Mouse (Mus musculus): ENCODE measurements at regions not wholly inside any gene's neighbourhood (a gene's known extent, or its start where the extent isn't known, plus 50 kb on each side); places are given as distances from the start of the nearest gene placed in this dataset.

DNA sequence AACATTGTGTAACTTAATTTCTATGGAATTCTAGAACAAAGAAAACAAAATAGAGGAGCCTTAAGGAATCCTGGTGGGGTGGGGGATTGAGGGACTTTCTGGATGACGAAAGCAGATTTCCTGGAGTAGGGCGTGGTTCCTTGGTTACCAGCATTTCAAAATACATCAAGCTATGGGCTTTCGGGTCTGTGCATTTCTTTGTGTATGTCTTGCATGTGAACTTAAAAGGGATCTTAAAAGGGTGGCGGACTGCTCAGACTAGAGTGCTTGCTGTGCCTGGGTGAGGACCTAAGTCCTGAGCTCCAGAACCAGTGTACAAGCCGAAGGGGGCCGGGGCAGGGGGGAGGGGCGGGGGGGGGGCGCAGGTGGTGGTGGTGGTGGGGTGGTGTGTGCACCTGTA lies 91.5 kb upstream of the Slc45a1 start:
- TF ChIP-seq CTCF (IDR thresholded peaks at IDR 0.05; ENCODE audit: low read depth, low read length), result no peak
- TF ChIP-seq GATA1 (IDR thresholded peaks at IDR 0.05; ENCODE audit: borderline replicate concordance, low read length), result no peak
